Mouse (Mus musculus) limb, embryonic 14.5 days (tissue): ENCODE measurements around the gene Fam204a. TPM values are rescaled to one million over a fixed set of nuclear protein-coding genes. Genes with fewer than 3 reads are reported as not detected.
A peak's percentile ranks its signal among the peaks of the same experiment; 100 is the strongest.

Source experiments
- ATAC-seq: fragments of 200-750 bp; cut with Nextera tagmentation; 2 replicates; pipeline ENCODE4 v1.8.0; 2017; ENCODE audit warnings: low read depth, moderate number of reproducible peaks, moderate TSS enrichment; ENCODE audit not compliant: low FRiP score
- DNase-seq: peaks from one replicate; pipeline ENCODE4 v3.0.0-alpha.2; 2015; ENCODE audit warnings: low spot score
- H3K27ac ChIP-seq: fragments of 300-500 bp; sonication (generic); replicated peaks from 2 replicates; pipeline ENCODE4 v1.5.1; 2014; ENCODE audit warnings: low read depth, mild to moderate bottlenecking, low read length, moderate library complexity, mixed read lengths
- H3K27me3 ChIP-seq: fragments of 300-500 bp; sonication (generic); 2 replicates; pipeline ENCODE4 v1.6.1; 2014; ENCODE audit warnings: low read length, mixed read lengths; ENCODE audit not compliant: control insufficient read depth, insufficient read depth
- H3K36me3 ChIP-seq: fragments of 300-500 bp; sonication (generic); 2 replicates; pipeline ENCODE4 v1.6.1; 2014; ENCODE audit warnings: mild to moderate bottlenecking, low read length, moderate library complexity, mixed read lengths; ENCODE audit not compliant: control insufficient read depth, insufficient read depth
- H3K4me1 ChIP-seq: fragments of 300-500 bp; sonication (generic); 2 replicates; pipeline ENCODE4 v1.6.1; 2014; ENCODE audit warnings: antibody characterized with exemption, low read length, mixed read lengths; ENCODE audit not compliant: control insufficient read depth, insufficient read depth
- H3K4me2 ChIP-seq: fragments of 300-500 bp; sonication (generic); replicated peaks from 2 replicates; pipeline ENCODE4 v1.6.1; 2014; ENCODE audit warnings: low read depth, mild to moderate bottlenecking, low read length, moderate library complexity; ENCODE audit not compliant: severe bottlenecking
- H3K4me3 ChIP-seq: fragments of 300-500 bp; sonication (generic); replicated peaks from 2 replicates; pipeline ENCODE4 v1.5.1; 2014; ENCODE audit warnings: low read length
- H3K9ac ChIP-seq: fragments of 300-500 bp; sonication (generic); 2 replicates; pipeline ENCODE4 v1.6.1; 2014; ENCODE audit warnings: mild to moderate bottlenecking, low read depth, low read length, moderate library complexity; ENCODE audit not compliant: severe bottlenecking
- H3K9me3 ChIP-seq: fragments of 300-500 bp; sonication (generic); 2 replicates; pipeline ENCODE4 v1.6.1; 2016; ENCODE audit warnings: low read length; ENCODE audit not compliant: control insufficient read depth
- POLR2A ChIP-seq: fragments of 200-500 bp; IDR thresholded peaks from 2 replicates; pipeline ENCODE4 v1.8.0; 2012; ENCODE audit warnings: inconsistent platforms, mild to moderate bottlenecking, moderate library complexity, borderline replicate concordance; ENCODE audit not compliant: insufficient read depth, insufficient read length; ENCODE audit errors: extremely low read depth
- WGBS: fragments of 180-500 bp; shearing (Covaris S2); extraction: QIAGEN DNeasy Blood & Tissue Kit; methylation state at CpG from one replicate; pipeline ENCODE4 v1.1.7; 2014; 5-methylcytosine and 5-hydroxymethylcytosine counted together
- polyA plus RNA-seq, 2 experiments: library from polyadenylated mRNA; depleted of rRNA in 1 of 2; stranded (reverse) in 1 of 2; unstranded in 1 of 2; fragments of >200 nt; fragmentation: Nextera tagmentation in 1 of 2; extraction: Ambion mirVana in 1 of 2; gene quantifications; 2 replicates each; pipeline versions ENCODE4 v1.2.1 to v1.2.3; 2012 to 2014

Gene Fam204a
- polyA plus RNA-seq, 2 experiments = 30.7 to 57.3 TPM

DNA sequence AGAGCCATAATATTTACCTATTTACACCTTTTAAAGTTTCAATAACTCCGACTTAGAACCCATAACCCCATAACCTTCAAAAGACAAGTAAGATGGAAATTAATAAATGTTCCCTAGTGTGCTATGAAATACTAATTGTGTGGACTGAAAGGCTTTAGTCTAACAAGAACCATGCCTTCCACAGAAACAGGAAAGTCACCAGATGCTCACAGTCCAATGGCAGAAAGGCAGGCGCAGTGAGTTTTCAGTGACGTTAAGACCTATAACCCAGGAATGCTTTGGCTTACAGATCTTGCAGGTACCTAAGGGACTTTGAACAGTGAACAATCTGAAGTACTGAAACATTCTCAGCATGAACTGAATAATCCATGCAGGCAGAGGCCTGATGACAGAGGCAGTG, 18.7 kb upstream of the Fam204a start:
- no peaks in the 10 kb centered on the region for H3K9me3 ChIP-seq
- no peak overlapping the region for H3K27ac ChIP-seq
- WGBS = 17% methylated on average over 3 of the region's 3 CpGs
- H3K4me2 ChIP-seq = no peak overlapping the region
- H3K4me1 ChIP-seq = peaks cover 3% of the 10 kb centered on the region; the same call in 1 of the 2 replicates
- no peaks in the 10 kb centered on the region for H3K36me3 ChIP-seq
- no peak overlapping the region for H3K9ac ChIP-seq
- TF ChIP-seq POLR2A = no peak
- no peak overlapping the region for H3K4me3 ChIP-seq
- H3K27me3 ChIP-seq = no peaks in the 10 kb centered on the region; the same call in 1 of the 2 replicates
- DNase-seq (peak; percentile 47), ATAC-seq (peak; percentile 47; the same call in 1 of the 2 replicates)

DNA sequence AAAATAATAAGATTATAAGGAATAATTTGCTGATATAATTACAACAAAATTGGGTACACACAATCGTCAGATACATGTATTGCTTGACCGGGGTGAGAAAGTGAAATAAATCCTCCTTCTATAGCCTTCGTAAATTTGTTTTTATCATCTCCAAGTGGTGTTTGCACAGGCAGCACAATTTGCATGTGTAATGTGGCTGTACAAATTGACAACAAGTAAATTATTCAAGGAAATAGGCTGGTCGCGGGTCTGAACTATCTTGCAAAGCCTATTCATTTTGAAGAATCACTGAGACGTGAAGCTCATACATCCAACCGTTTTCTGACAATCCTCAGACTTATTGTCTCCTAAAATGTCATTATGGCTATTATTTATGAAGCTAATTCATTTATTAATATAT, 16.1 kb upstream of the Fam204a start:
- no peak overlapping the region for H3K4me3 ChIP-seq
- no peak for TF ChIP-seq POLR2A
- no peak overlapping the region for H3K9ac ChIP-seq
- no peaks in the 10 kb centered on the region for H3K36me3 ChIP-seq
- DNase-seq = no peak
- no peaks in the 10 kb centered on the region for H3K9me3 ChIP-seq
- peaks cover 3% of the 10 kb centered on the region; the same call in 1 of the 2 replicates for H3K4me1 ChIP-seq
- H3K27ac ChIP-seq = no peak overlapping the region
- no peak overlapping the region for H3K4me2 ChIP-seq
- WGBS = 84% methylated on average over 7 of the region's 7 CpGs
- H3K27me3 ChIP-seq = no peaks in the 10 kb centered on the region; the same call in 1 of the 2 replicates
- ATAC-seq = no peak

GRCm38 (mm10) chr19:60241916-60242602, 15.6 kb upstream of the Fam204a start:
- no peak for ATAC-seq
- Histone ChIP-seq H3K9me3 (no peaks in the 10 kb centered on the region), H3K4me2 (no peak overlapping the region), H3K36me3 (no peaks in the 10 kb centered on the region), H3K4me3 (no peak overlapping the region), H3K27me3 (no peaks in the 10 kb centered on the region), H3K9ac (no peak overlapping the region), H3K27ac (no peak overlapping the region), H3K4me1 (peaks cover 3% of the 10 kb centered on the region; the same call in 1 of the 2 replicates)
- 71% methylated on average over 7 of the region's 7 CpGs for WGBS
- no peak for DNase-seq
- no peak for TF ChIP-seq POLR2A

- ATAC-seq (no peak), DNase-seq (no peak)
- 81% methylated on average over 2 of the region's 2 CpGs for WGBS
- Histone ChIP-seq H3K9me3 (no peaks in the 10 kb centered on the region), H3K9ac (no peak overlapping the region), H3K4me1 (0 out of 2 replicates have a peak, but pooled peaks cover 2% of the 10 kb centered on the region), H3K4me2 (no peak overlapping the region), H3K36me3 (no peaks in the 10 kb centered on the region), H3K27me3 (no peaks in the 10 kb centered on the region), H3K27ac (no peak overlapping the region), H3K4me3 (no peak overlapping the region)
- no peak for TF ChIP-seq POLR2A
Observed at GRCm38 (mm10) chr19:60231542-60231941, 5.0 kb upstream of the Fam204a start.

DNA sequence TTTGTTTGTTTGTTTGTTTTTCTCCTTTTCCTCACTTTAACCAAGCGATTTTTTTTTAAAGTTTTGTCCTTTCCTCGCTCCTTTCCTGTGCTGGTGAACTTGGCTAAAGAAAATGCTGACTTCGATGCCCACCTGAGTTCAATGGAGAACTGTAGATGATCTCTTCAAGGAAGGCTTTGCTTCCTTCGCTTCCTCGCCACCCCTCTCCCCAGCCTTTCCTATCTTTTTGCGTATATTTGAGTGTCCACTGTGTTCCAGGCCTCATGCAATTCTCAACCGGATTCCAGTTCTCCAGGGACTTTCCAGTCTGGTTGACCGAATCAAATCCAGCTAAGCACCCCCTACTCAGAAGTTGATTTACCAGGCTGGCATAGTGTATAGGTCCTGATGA, 339 bp upstream of the Fam204a start:
- Histone ChIP-seq H3K9ac (no peak overlapping the region), H3K9me3 (no peaks in the 10 kb centered on the region), H3K27ac (no peak overlapping the region), H3K36me3 (0 out of 2 replicates have a peak, but pooled peaks cover 8% of the 10 kb centered on the region), H3K4me1 (peaks cover 10% of the 10 kb centered on the region), H3K4me3 (peak overlapping the region; percentile 97; the same call in 1 of the 2 replicates), H3K4me2 (peak overlapping the region; percentile 38; the same call in 1 of the 2 replicates), H3K27me3 (no peaks in the 10 kb centered on the region)
- TF ChIP-seq POLR2A = no peak
- 57% methylated on average over 8 of the region's 8 CpGs for WGBS
- DNase-seq = no peak
- no peak for ATAC-seq
